Mouse (Mus musculus) embryonic facial prominence, embryonic 13.5 days (tissue): ENCODE results near the gene Kat8. TPM values are rescaled to one million over a fixed set of nuclear protein-coding genes. Genes with fewer than 3 reads are reported as not detected.

ENCODE experiments used
- ATAC-seq: fragments of 200-750 bp; cut with Nextera tagmentation; 2 replicates; pipeline ENCODE4 v1.8.0; 2017; ENCODE audit warnings: low read depth; ENCODE audit not compliant: insufficient number of reproducible peaks, insufficient read depth, low FRiP score, low TSS enrichment
- H3K27ac ChIP-seq: fragments of 300-500 bp; sonication (generic); 2 replicates; pipeline ENCODE4 v1.5.1; 2015; ENCODE audit warnings: moderate library complexity, mild to moderate bottlenecking, inconsistent platforms
- H3K27me3 ChIP-seq: fragments of 300-500 bp; sonication (generic); 2 replicates; pipeline ENCODE4 v1.6.1; 2015; ENCODE audit warnings: mild to moderate bottlenecking, inconsistent platforms
- H3K36me3 ChIP-seq: fragments of 300-500 bp; sonication (generic); 2 replicates; pipeline ENCODE4 v1.6.1; 2015; ENCODE audit warnings: mild to moderate bottlenecking, inconsistent platforms
- H3K4me1 ChIP-seq: fragments of 300-500 bp; sonication (generic); 2 replicates; pipeline ENCODE4 v1.6.1; 2015; ENCODE audit warnings: inconsistent platforms
- H3K4me2 ChIP-seq: fragments of 300-500 bp; sonication (generic); 2 replicates; pipeline ENCODE4 v1.6.1; 2015; ENCODE audit warnings: moderate library complexity, mild to moderate bottlenecking, inconsistent platforms
- H3K4me3 ChIP-seq: fragments of 300-500 bp; sonication (generic); 2 replicates; pipeline ENCODE4 v1.5.1; 2015; ENCODE audit warnings: mild to moderate bottlenecking, inconsistent platforms
- H3K9ac ChIP-seq: fragments of 300-500 bp; sonication (generic); 2 replicates; pipeline ENCODE4 v1.6.1; 2015; ENCODE audit warnings: mild to moderate bottlenecking, inconsistent platforms
- H3K9me3 ChIP-seq: fragments of 300-500 bp; sonication (generic); 2 replicates; pipeline ENCODE4 v1.6.1; 2016; ENCODE audit warnings: inconsistent platforms
- WGBS: fragments of 180-500 bp; shearing (Covaris S2); methylation state at CpG from one replicate; pipeline ENCODE4 v1.1.7; 2015; ENCODE audit warnings: mixed read lengths; 5-methylcytosine and 5-hydroxymethylcytosine counted together
- polyA plus RNA-seq: library from polyadenylated mRNA; unstranded; fragments of >200 nt; fragmentation: Nextera tagmentation; extraction: Ambion mirVana; gene quantifications from 2 replicates; pipeline ENCODE4 v1.2.1, GENCODE M21; 2015

Gene Kat8
- 45.6 and 52.3 TPM in 2 replicates for polyA plus RNA-seq

GRCm38 (mm10) chr7:127912190-127912871, at the start of gene Kat8:
Kat8 (plus strand) TSS chr7:127912516.
- H3K9ac ChIP-seq: peak within 1 kb of the TSS; percentile 83
- under 1% methylated on average over 40 of the region's 40 CpGs for WGBS
- H3K27me3 ChIP-seq: no peaks in the 10 kb centered on the region
- H3K36me3 ChIP-seq: peaks cover 52% of the 10 kb centered on the region
- H3K9me3 ChIP-seq: no peaks in the 10 kb centered on the region
- H3K27ac ChIP-seq: peak within 1 kb of the TSS; percentile 87
- peaks cover 6% of the 10 kb centered on the region for H3K4me1 ChIP-seq
- H3K4me3 ChIP-seq: peak within 1 kb of the TSS; percentile 95
- peak; percentile 92 for ATAC-seq
- peak within 1 kb of the TSS; percentile 64 for H3K4me2 ChIP-seq

GRCm38 (mm10) chr7:127866434-127866833, 45.9 kb upstream of the Kat8 start:
- Histone ChIP-seq H3K4me1 (no peaks in the 10 kb centered on the region), H3K4me2 (no peak overlapping the region), H3K4me3 (no peak overlapping the region), H3K27me3 (no peaks in the 10 kb centered on the region), H3K9ac (no peak overlapping the region), H3K9me3 (no peaks in the 10 kb centered on the region), H3K27ac (no peak overlapping the region), H3K36me3 (peaks cover 52% of the 10 kb centered on the region)
- ATAC-seq: no peak
- WGBS: 94% methylated on average over 12 of the region's 12 CpGs

DNA sequence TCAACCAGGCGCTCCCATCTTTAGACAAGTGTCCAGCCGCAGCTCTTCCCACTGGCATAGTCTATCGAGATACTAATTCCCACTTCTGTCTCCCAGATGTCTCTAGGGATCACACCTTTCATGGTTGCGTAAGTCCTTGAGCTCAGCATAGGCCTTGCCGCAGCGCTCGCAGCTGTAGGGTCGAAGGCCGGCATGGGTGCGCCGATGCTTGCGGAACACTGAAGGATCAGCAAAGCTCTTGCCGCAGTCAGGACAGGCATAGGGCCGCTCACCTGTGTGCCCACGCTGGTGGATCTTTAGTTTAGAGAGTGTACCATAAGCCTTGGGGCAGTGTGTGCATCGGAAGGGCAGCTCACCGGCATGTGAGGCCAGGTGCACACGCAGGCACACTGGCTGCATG, 44.7 kb upstream of the Kat8 start:
- Histone ChIP-seq H3K4me2 (no peak overlapping the region), H3K4me3 (no peak overlapping the region), H3K9me3 (no peaks in the 10 kb centered on the region), H3K27ac (no peak overlapping the region), H3K27me3 (no peaks in the 10 kb centered on the region), H3K4me1 (no peaks in the 10 kb centered on the region), H3K36me3 (peaks cover 59% of the 10 kb centered on the region), H3K9ac (no peak overlapping the region)
- WGBS: 97% methylated on average over 18 of the region's 18 CpGs
- no peak for ATAC-seq

DNA sequence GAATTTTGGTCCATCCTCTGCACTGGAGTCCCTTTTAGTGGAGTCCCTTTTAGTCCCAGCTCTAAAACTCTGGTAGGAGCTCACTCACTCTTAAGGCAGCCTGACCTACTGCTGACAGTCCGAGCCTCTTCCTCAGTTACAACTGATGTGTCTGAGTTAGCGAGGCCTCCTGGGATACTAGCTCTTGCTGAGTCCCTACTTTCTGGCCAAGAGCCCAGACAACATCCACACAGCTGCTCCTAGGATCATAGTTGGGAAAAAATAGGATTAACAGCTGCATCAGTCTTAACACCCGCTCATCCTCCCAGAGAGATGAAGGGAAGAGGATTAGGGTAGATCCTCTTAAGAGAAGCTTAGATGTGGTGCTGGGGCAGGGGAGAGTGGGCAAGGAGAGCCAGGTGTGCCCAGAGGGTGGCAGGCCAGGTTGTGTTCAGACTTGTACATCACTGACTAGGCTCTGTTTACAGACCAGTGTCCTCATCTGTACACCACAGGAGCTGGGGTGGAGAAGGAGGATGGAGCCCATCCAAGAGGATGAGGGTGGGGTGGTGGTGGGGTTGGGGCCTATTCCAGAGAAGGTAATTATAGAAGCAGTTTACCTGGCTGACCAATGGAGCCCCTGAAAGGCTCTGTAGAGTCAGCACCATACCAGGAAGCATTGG, 43.0 kb upstream of the Kat8 start:
- 70% methylated on average over 3 of the region's 3 CpGs for WGBS
- no peak overlapping the region for H3K4me2 ChIP-seq
- ATAC-seq: no peak
- H3K9me3 ChIP-seq: no peaks in the 10 kb centered on the region
- H3K27ac ChIP-seq: no peak overlapping the region
- H3K27me3 ChIP-seq: no peaks in the 10 kb centered on the region
- peaks cover 65% of the 10 kb centered on the region for H3K36me3 ChIP-seq
- no peak overlapping the region for H3K4me3 ChIP-seq
- peaks cover 7% of the 10 kb centered on the region for H3K4me1 ChIP-seq
- H3K9ac ChIP-seq: 0 out of 2 replicates have a peak overlapping the region, but pooled peaks have one; percentile 2

DNA sequence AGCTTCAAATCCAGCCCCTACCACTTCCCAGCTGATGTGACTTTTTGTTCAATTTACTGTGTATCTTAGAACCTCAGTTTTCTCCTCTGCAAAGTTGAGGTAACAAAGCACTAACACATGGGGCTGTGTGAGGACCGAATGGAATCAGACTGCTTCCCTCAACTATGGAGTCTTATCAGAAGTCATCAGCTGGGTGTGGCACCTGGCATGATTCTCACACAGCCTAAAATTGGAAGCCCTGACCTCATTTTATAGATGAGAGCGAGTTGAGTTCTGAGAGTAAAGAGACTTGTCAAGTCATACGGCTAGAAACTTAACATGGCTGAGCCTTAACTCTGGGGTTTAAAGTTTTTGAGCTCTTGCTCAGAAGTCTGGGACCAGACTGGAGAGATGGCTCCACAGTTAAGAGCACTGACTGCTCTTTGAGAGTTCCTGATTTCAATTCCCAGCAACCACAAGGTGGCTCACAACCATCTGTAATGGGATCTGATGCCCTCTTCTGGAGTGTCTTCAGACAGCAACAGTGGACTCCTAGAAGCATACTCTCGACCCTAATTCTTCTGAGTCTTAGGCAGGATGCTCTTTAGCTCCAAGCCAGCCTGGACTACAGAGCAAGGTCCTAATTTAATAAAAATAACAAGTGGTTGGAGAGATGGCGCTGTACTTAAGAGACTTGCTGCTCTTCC, 42.0 kb upstream of the Kat8 start:
- 80% methylated on average over 5 of the region's 5 CpGs for WGBS
- Histone ChIP-seq H3K4me3 (no peak overlapping the region), H3K4me2 (no peak overlapping the region), H3K9ac (no peak overlapping the region), H3K4me1 (peaks cover 12% of the 10 kb centered on the region), H3K27ac (no peak overlapping the region), H3K36me3 (peaks cover 60% of the 10 kb centered on the region), H3K9me3 (no peaks in the 10 kb centered on the region), H3K27me3 (no peaks in the 10 kb centered on the region)
- ATAC-seq: no peak

- 4% methylated on average over 20 of the region's 20 CpGs for WGBS
- H3K36me3 ChIP-seq: peaks cover 51% of the 10 kb centered on the region
- peak overlapping the region; percentile 89 for H3K4me2 ChIP-seq
- H3K27ac ChIP-seq: peak overlapping the region; percentile 99
- H3K9me3 ChIP-seq: no peaks in the 10 kb centered on the region
- peak overlapping the region; percentile 98 for H3K9ac ChIP-seq
- ATAC-seq: peak; percentile 18; the same call in 1 of the 2 replicates
- H3K4me1 ChIP-seq: peaks cover 20% of the 10 kb centered on the region
- peak overlapping the region; percentile 91 for H3K4me3 ChIP-seq
- no peaks in the 10 kb centered on the region for H3K27me3 ChIP-seq
Observed at GRCm38 (mm10) chr7:127874812-127875626, 37.3 kb upstream of the Kat8 start.

DNA sequence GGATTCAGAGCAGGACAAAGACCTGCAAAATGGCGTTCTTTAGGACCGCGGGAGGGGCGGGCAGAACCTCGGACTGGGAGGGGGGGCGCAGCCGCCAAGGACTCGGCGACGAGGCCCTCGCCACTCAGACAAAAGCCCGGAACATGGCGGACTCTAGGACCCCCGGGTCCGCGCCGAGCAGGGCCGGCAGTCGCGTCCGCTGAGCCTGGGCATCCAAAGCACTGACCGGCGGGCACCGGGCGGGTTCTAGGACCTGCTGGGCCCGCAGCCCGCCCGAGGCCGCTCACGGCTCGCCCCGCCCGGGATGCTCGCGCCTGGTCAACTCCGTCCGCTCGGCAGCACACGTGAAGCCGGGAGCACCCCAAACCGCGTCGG, 36.7 kb upstream of the Kat8 start:
- Histone ChIP-seq H3K27me3 (no peaks in the 10 kb centered on the region), H3K4me1 (peaks cover 20% of the 10 kb centered on the region), H3K4me2 (peak overlapping the region; percentile 89), H3K4me3 (peak overlapping the region; percentile 91), H3K27ac (peak overlapping the region; percentile 99), H3K9ac (peak overlapping the region; percentile 98), H3K36me3 (peaks cover 51% of the 10 kb centered on the region), H3K9me3 (no peaks in the 10 kb centered on the region)
- WGBS: under 1% methylated on average over 41 of the region's 43 CpGs
- ATAC-seq: peak; percentile 94

DNA sequence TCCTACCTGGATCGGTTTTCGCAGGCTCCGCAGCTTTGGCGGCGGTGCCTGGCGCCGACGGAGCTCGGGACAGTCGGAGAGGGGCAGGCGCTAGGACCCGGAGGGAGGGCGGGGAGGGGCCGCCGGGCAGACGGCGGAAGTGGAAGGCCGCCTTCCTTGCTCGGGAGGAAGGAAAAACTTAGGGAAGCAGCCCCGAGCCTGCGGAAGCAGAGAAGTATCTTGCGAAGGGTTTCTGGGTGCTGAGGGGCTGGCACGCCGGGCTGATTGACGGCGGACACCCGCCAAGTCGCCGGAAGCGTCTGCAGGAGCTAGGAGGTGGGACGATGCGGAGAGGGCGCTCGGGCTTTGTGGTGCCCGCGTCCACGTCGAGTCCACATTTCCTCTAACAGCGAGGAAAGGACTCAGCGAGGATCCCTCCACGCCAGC, 36.3 kb upstream of the Kat8 start, which contains the start of gene Zfp646:
Gene Zfp646, plus strand, starts transcription at position 181 of the 426 bp plus-strand sequence.
- WGBS: 0% methylated on average over 40 of the region's 41 CpGs
- Histone ChIP-seq H3K4me3 (peak within 1 kb of the TSS; percentile 91), H3K27ac (peak within 1 kb of the TSS; percentile 99), H3K4me1 (peaks cover 20% of the 10 kb centered on the region), H3K9me3 (no peaks in the 10 kb centered on the region), H3K36me3 (peaks cover 53% of the 10 kb centered on the region), H3K4me2 (peak within 1 kb of the TSS; percentile 89), H3K27me3 (no peaks in the 10 kb centered on the region), H3K9ac (peak within 1 kb of the TSS; percentile 98)
- ATAC-seq: peak; percentile 86

- WGBS: under 1% methylated on average over 60 of the region's 60 CpGs
- Histone ChIP-seq H3K36me3 (peaks cover 54% of the 10 kb centered on the region), H3K4me1 (peaks cover 20% of the 10 kb centered on the region), H3K9ac (peak within 1 kb of the TSS; percentile 98), H3K27ac (peak within 1 kb of the TSS; percentile 99), H3K27me3 (no peaks in the 10 kb centered on the region), H3K4me3 (peak within 1 kb of the TSS; percentile 91), H3K9me3 (no peaks in the 10 kb centered on the region), H3K4me2 (peak within 1 kb of the TSS; percentile 89)
- peak; percentile 49; the same call in 1 of the 2 replicates for ATAC-seq
Observed at GRCm38 (mm10) chr7:127876467-127877348, 35.6 kb upstream of the Kat8 start, which contains the start of gene Zfp668. Zfp668 (minus strand) TSS chr7:127876828.

DNA sequence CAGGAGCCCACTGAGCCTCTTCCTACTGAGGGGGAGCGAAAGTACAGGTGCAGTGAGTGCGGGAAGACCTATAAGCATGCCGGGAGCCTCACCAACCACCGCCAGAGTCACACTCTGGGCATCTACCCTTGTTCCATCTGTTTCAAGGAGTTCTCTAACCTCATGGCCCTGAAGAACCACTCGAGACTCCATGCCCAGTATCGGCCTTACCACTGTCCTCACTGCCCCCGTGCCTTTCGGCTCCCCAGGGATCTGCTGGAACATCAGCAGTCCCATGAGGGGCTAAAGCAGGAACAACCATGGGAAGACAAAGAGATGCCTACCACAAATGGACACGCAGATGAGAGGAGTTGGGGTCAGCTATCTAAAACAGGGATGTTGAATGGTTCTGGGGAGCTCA, 33.0 kb upstream of the Kat8 start:
- Histone ChIP-seq H3K27me3 (no peaks in the 10 kb centered on the region), H3K9me3 (no peaks in the 10 kb centered on the region), H3K4me2 (no peak overlapping the region), H3K27ac (no peak overlapping the region), H3K4me3 (no peak overlapping the region), H3K36me3 (peaks cover 67% of the 10 kb centered on the region), H3K4me1 (peaks cover 31% of the 10 kb centered on the region), H3K9ac (no peak overlapping the region)
- 98% methylated on average over 9 of the region's 9 CpGs for WGBS
- ATAC-seq: no peak
